Mouse (Mus musculus) G1E (cell line): ENCODE data around the gene Stk38. TPM values are rescaled to one million over a fixed set of nuclear protein-coding genes. Genes with fewer than 3 reads are reported as not detected.

Experiments
- ATAC-seq: 2 replicates; pipeline ENCODE4 v1.8.0; 2016; ENCODE audit warnings: mild to moderate bottlenecking; ENCODE audit not compliant: insufficient number of reproducible peaks, poor library complexity, low FRiP score, severe bottlenecking; ENCODE audit errors: extremely low read depth
- DNase-seq: peaks from one replicate; pipeline ENCODE4 v3.0.0; 2012; ENCODE audit warnings: low spot score
- H3K27me3 ChIP-seq: 2 replicates; pipeline ENCODE4 v1.6.1; 2012; ENCODE audit warnings: mild to moderate bottlenecking, low read length, inconsistent platforms; ENCODE audit not compliant: insufficient read depth
- H3K36me3 ChIP-seq: replicated peaks from 2 replicates; pipeline ENCODE3; 2012; ENCODE audit warnings: mild to moderate bottlenecking, inconsistent platforms
- H3K4me1 ChIP-seq: 2 replicates; pipeline ENCODE4 v1.6.1; 2012; ENCODE audit warnings: low read depth, low read length, inconsistent platforms, mixed read lengths; ENCODE audit not compliant: insufficient read depth
- H3K4me3 ChIP-seq: 2 replicates; pipeline ENCODE4 v1.5.1; 2012; ENCODE audit warnings: low read depth, mild to moderate bottlenecking, inconsistent platforms, low read length, moderate library complexity, mixed read lengths
- H3K9me3 ChIP-seq: replicated peaks from 2 replicates; pipeline ENCODE4 v1.6.1; 2012; ENCODE audit warnings: inconsistent platforms
- CTCF ChIP-seq: IDR thresholded peaks from 2 replicates; pipeline ENCODE4 v1.5.1; 2012; ENCODE audit warnings: low read depth, low read length, inconsistent platforms, mixed read lengths
- GATA1 ChIP-seq: IDR thresholded peaks from 2 replicates; pipeline ENCODE4 v1.6.1; 2012; ENCODE audit warnings: borderline replicate concordance, low read length, inconsistent platforms, mixed read lengths
- GATA2 ChIP-seq: IDR thresholded peaks from 2 replicates; pipeline ENCODE4 v1.6.1; 2012; ENCODE audit warnings: low read depth, low read length, inconsistent platforms, borderline replicate concordance
- POLR2AphosphoS5 ChIP-seq: IDR thresholded peaks from 2 replicates; pipeline ENCODE4 v1.6.1; 2012; ENCODE audit warnings: low read depth, low read length, inconsistent platforms; ENCODE audit not compliant: insufficient replicate concordance
- TAL1 ChIP-seq: conservative IDR thresholded peaks from 2 replicates; pipeline ENCODE4 v1.6.1; 2012; ENCODE audit warnings: low read depth, low read length, inconsistent platforms, mixed read lengths
- polyA plus RNA-seq: library from polyadenylated mRNA; stranded (reverse); fragments of >175 nt; gene quantifications from 2 replicates; pipeline ENCODE4 v1.2.3, GENCODE M21; 2012
- total RNA-seq, 2 experiments: library from RNA; stranded (forward) in 1 of 2; stranded (reverse) in 1 of 2; fragments of 200-1000 nt in 1 of 2; fragments of >200 nt in 1 of 2; fragmentation: Nextera tagmentation in 1 of 2; gene quantifications; 2 replicates each; pipeline ENCODE4 v1.2.3; 2014 to 2017

The Stk38 gene
- total and polyA plus RNA-seq, 3 experiments: 82.7 to 234 (median 97.6) TPM

GRCm38 (mm10) chr17:29053841-29054240, 46.0 kb upstream of the Stk38 start:
- no peak for ATAC-seq
- Histone ChIP-seq H3K36me3 (peaks cover 41% of the 10 kb centered on the region), H3K27me3 (peaks cover 6% of the 10 kb centered on the region; the same call in 1 of the 2 replicates), H3K4me3 (no peak overlapping the region), H3K4me1 (peaks cover 70% of the 10 kb centered on the region), H3K9me3 (no peaks in the 10 kb centered on the region)
- no peak for DNase-seq
- no peak for TF ChIP-seq GATA1
- TF ChIP-seq POLR2AphosphoS5: no peak
- TF ChIP-seq CTCF: no peak
- no peak for TF ChIP-seq TAL1
- TF ChIP-seq GATA2: no peak

DNA sequence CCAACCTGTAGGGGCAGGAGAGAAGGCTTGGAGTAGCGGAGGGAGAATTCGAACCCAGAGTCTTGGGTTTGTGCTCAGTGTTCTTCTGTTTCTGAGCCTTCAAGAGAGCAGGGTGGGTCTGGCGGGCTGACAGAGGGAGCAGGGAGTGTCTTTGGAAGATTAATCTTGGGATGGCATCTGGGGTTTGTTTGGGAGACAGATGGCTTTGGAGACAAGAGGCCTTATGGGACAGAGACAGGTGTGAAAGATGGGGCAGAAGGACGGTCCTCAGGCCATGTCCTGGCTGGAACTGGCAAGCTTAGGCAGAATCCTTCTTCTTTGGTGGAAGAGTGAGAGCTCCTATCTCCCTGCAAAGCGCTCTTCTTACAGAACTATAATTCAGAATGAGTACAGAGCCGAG, 45.3 kb upstream of the Stk38 start:
- Histone ChIP-seq H3K9me3 (no peaks in the 10 kb centered on the region), H3K4me1 (peaks cover 66% of the 10 kb centered on the region), H3K4me3 (no peak overlapping the region), H3K27me3 (peaks cover 2% of the 10 kb centered on the region; the same call in 1 of the 2 replicates), H3K36me3 (peaks cover 39% of the 10 kb centered on the region)
- DNase-seq (no peak), ATAC-seq (no peak)
- TF ChIP-seq GATA2: no peak
- no peak for TF ChIP-seq POLR2AphosphoS5
- TF ChIP-seq TAL1: no peak
- no peak for TF ChIP-seq CTCF
- TF ChIP-seq GATA1: no peak

DNA sequence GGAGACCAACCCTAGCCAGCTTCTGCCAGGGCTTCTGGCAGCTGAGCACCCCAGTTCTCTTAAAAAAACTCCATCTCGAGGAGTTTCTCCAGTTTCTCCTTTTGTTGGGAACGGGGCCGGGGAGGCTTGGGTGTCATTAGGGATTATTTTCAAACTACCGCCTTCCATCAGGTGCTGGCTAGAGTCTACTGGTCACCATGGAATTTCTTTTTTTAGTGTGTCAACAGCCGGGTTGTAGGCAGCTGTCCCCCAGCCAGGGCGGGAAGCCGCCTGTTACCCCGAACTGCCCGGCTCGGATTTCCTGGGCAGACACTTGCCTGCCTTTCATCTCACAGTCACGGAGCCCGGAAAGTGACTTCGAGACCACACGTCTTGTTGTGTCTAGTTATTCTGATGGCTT, 43.0 kb upstream of the Stk38 start:
- Histone ChIP-seq H3K27me3 (peaks cover 2% of the 10 kb centered on the region; the same call in 1 of the 2 replicates), H3K9me3 (no peaks in the 10 kb centered on the region), H3K4me3 (no peak overlapping the region), H3K36me3 (peaks cover 56% of the 10 kb centered on the region), H3K4me1 (peaks cover 52% of the 10 kb centered on the region)
- no peak for ATAC-seq
- no peak for DNase-seq
- no peak for TF ChIP-seq GATA1
- TF ChIP-seq CTCF: no peak
- TF ChIP-seq GATA2: no peak
- no peak for TF ChIP-seq POLR2AphosphoS5
- TF ChIP-seq TAL1: no peak

DNA sequence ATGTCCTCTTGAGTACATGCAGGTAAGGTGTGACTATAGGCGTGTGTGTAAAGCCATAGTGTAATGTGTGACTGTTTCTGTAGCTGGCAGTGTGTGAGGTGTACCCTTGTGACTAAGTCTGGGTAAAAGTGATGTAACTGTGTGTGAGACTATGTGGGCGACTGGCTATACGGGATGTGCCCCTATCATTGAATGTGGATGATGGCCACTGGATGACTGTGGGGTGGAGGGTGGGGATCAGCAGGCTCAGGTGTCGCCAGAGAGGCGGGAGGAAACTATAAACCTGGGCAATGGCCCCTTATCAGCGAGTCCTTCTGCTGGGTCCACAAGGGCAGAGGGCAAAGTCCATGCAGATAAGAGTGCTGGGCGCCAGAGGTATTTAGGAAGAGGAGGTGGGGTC, 42.1 kb upstream of the Stk38 start:
- TF ChIP-seq POLR2AphosphoS5: 0 out of 2 replicates have a peak, but pooled peaks have one; percentile 70
- peak; percentile 70 for TF ChIP-seq TAL1
- no peak for TF ChIP-seq GATA2
- TF ChIP-seq CTCF: no peak
- TF ChIP-seq GATA1: no peak
- Histone ChIP-seq H3K4me3 (no peak overlapping the region), H3K36me3 (peaks cover 64% of the 10 kb centered on the region), H3K4me1 (peaks cover 54% of the 10 kb centered on the region), H3K9me3 (no peaks in the 10 kb centered on the region), H3K27me3 (no peaks in the 10 kb centered on the region)
- peak; percentile 30 for DNase-seq
- ATAC-seq: peak; percentile 43

DNA sequence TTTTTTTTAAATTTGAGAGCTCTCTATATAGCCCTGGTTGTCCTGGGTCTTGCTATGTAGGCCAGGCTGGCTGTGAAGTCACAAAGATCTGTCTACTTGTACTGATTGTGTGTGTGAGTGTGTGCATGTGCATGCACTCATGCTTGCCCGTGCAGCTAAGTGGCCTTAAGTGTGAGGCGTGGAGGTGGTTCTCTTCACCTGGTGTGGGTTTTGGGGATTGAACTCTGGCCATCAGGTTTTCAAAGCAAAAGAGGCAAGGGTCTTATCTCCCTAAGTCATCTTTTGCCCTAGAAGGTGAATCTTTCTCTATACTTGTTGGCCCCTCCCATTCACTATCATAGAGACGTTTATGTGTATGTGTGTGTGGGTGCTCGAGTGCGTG, 41.7 kb upstream of the Stk38 start:
- peaks cover 68% of the 10 kb centered on the region for H3K36me3 ChIP-seq
- H3K4me3 ChIP-seq: no peak overlapping the region
- ATAC-seq: no peak
- peaks cover 56% of the 10 kb centered on the region for H3K4me1 ChIP-seq
- no peak for DNase-seq
- no peaks in the 10 kb centered on the region for H3K27me3 ChIP-seq
- no peak for TF ChIP-seq TAL1
- no peak for TF ChIP-seq GATA2
- TF ChIP-seq POLR2AphosphoS5: no peak
- no peak for TF ChIP-seq CTCF
- no peak for TF ChIP-seq GATA1
- H3K9me3 ChIP-seq: no peaks in the 10 kb centered on the region

GRCm38 (mm10) chr17:29048748-29049507, 41.1 kb upstream of the Stk38 start:
- no peak for DNase-seq
- 0 out of 2 replicates have a peak, but pooled peaks have one; percentile 41 for ATAC-seq
- Histone ChIP-seq H3K27me3 (no peaks in the 10 kb centered on the region), H3K9me3 (no peaks in the 10 kb centered on the region), H3K36me3 (peaks cover 68% of the 10 kb centered on the region), H3K4me1 (peaks cover 55% of the 10 kb centered on the region), H3K4me3 (no peak overlapping the region)
- TF ChIP-seq CTCF (peak; percentile 57), TAL1 (no peak), GATA1 (no peak), POLR2AphosphoS5 (peak; percentile 78)
